Comparison of ENCODE assay signal across 10 mouse cellular contexts in genomic region chr1:20906128-20906515, GRCm38 (mm10). TPM values are rescaled to one million over a fixed set of nuclear protein-coding genes. Genes with fewer than 3 reads are reported as not detected.
A peak's percentile ranks its signal among the peaks of the same experiment; 100 is the strongest.
DNase-seq lines count a peak whose midpoint lies in the region; ATAC-seq lines count a peak whose summit lies in the region.
"Had no signal": no experiment of that assay in that cellular context is flagged by ENCODE, and none has a peak within 500 bp of the region (broad histone marks: within the 10 kb centered on the region; RNA-seq: fewer than 3 reads in every experiment).

No protein-coding gene starts in this region.

- WGBS in hindbrain, embryonic 12.5 days: 80% methylated on average over 9 of the region's 9 CpGs
- 84% methylated on average over 9 of the region's 9 CpGs for WGBS in hindbrain, embryonic 11.5 days
- WGBS in hindbrain, embryonic 15.5 days: 61% methylated on average over 9 of the region's 9 CpGs

- no peaks in the 10 kb centered on the region for H3K27me3 ChIP-seq in hindbrain, embryonic 12.5 days
- no peaks in the 10 kb centered on the region for H3K27me3 ChIP-seq in hindbrain, embryonic 11.5 days (ENCODE audit: control insufficient read depth, insufficient read depth, low read length)
- H3K27me3 ChIP-seq in hindbrain, embryonic 15.5 days: no peaks in the 10 kb centered on the region

- H3K36me3 ChIP-seq in hindbrain, embryonic 12.5 days: no peaks in the 10 kb centered on the region
- no peaks in the 10 kb centered on the region for H3K36me3 ChIP-seq in hindbrain, embryonic 11.5 days (ENCODE audit: control insufficient read depth, insufficient read depth, low read length)
- no peaks in the 10 kb centered on the region for H3K36me3 ChIP-seq in hindbrain, embryonic 15.5 days

- no peaks in the 10 kb centered on the region for H3K9me3 ChIP-seq in hindbrain, embryonic 12.5 days (replicated peaks)
- H3K9me3 ChIP-seq in hindbrain, embryonic 11.5 days (ENCODE audit: control insufficient read depth, low read length): no peaks in the 10 kb centered on the region
- no peaks in the 10 kb centered on the region for H3K9me3 ChIP-seq in hindbrain, embryonic 15.5 days

- H3K4me3 ChIP-seq in hindbrain, embryonic 12.5 days: no peak overlapping the region
- H3K4me3 ChIP-seq in hindbrain, embryonic 11.5 days (ENCODE audit: low read depth, low read length): no peak overlapping the region
- H3K4me3 ChIP-seq in hindbrain, embryonic 15.5 days: no peak overlapping the region
- H3K4me3 ChIP-seq: myocyte had no signal

- ATAC-seq in hindbrain, embryonic 12.5 days (ENCODE audit: low FRiP score): no peak; the same call in 1 of the 2 replicates
- no peak for ATAC-seq in hindbrain, embryonic 11.5 days (ENCODE audit: low FRiP score)
- ATAC-seq in hindbrain, embryonic 15.5 days (ENCODE audit: low FRiP score, low read depth): peak; percentile 62
- no peak for ATAC-seq in megakaryocyte progenitor cell, adult 5-6 weeks (replicated peaks; ENCODE audit: poor library complexity)
- ATAC-seq in inflammation-experienced regulatory T-cells, adult 6 months: no peak

- H3K4me2 ChIP-seq in hindbrain, embryonic 12.5 days (replicated peaks): no peak overlapping the region
- H3K4me2 ChIP-seq in hindbrain, embryonic 11.5 days (replicated peaks; ENCODE audit: low read depth, low read length): no peak overlapping the region
- H3K4me2 ChIP-seq in hindbrain, embryonic 15.5 days: no peak overlapping the region
- H3K4me2 ChIP-seq: liver, embryonic 11.5 days had no signal

- DNase-seq in hindbrain, embryonic 11.5 days (ENCODE audit: low spot score): no peak
- DNase-seq in left cerebral cortex, postnatal 10 days (ENCODE audit: extremely low spot score in 1 of 2, low spot score in 2 of 2): peak; percentile 73 to 89
- DNase-seq in right cerebral cortex, postnatal 25 days: peak; percentile 76
- DNase-seq in kidney, postnatal 10 days: no peak

- H3K9ac ChIP-seq in hindbrain, embryonic 12.5 days: no peak overlapping the region
- H3K9ac ChIP-seq in hindbrain, embryonic 11.5 days (ENCODE audit: low read depth, low read length): no peak overlapping the region
- no peak overlapping the region for H3K9ac ChIP-seq in hindbrain, embryonic 15.5 days

- intact Hi-C loops in left cerebral cortex, postnatal 10 days (cut with DNase I): no loop called here

- peaks cover 18% of the 10 kb centered on the region for H3K4me1 ChIP-seq in hindbrain, embryonic 12.5 days
- H3K4me1 ChIP-seq in hindbrain, embryonic 11.5 days (replicated peaks; ENCODE audit: control insufficient read depth, insufficient read depth, low read length): 0 out of 2 replicates have a peak, but pooled peaks cover 2% of the 10 kb centered on the region
- H3K4me1 ChIP-seq in hindbrain, embryonic 15.5 days (replicated peaks): peaks cover 8% of the 10 kb centered on the region; the same call in 1 of the 2 replicates

- 0 out of 2 replicates have a peak overlapping the region, but pooled peaks have one; percentile 23 for H3K27ac ChIP-seq in hindbrain, embryonic 12.5 days
- H3K27ac ChIP-seq in hindbrain, embryonic 11.5 days (ENCODE audit: low read depth, low read length): no peak overlapping the region
- H3K27ac ChIP-seq in hindbrain, embryonic 15.5 days (replicated peaks): peak overlapping the region; percentile 65

RNA-seq across cellular contexts. Expression of gene Paqr8, which starts 15.7 kb away (rescaled TPM):
- polyA plus RNA-seq in hindbrain, embryonic 12.5 days (2016; fragmentation: Nextera tagmentation; extraction: Ambion mirVana): 15.6 and 16.4 TPM in 2 replicates
- 10.0 and 11.9 TPM in 2 replicates for polyA plus RNA-seq in hindbrain, embryonic 11.5 days (2014; fragmentation: Nextera tagmentation; extraction: Ambion mirVana)
- 33.0 and 38.6 TPM in 2 replicates for polyA plus RNA-seq in hindbrain, embryonic 15.5 days (2015; fragmentation: Nextera tagmentation; extraction: Ambion mirVana)
- 10 to 100 TPM; 61.6 to 87.0 TPM for total RNA-seq in left cerebral cortex, postnatal 10 days (2021)
- 1.6 and 3.9 TPM in 2 replicates for total RNA-seq in megakaryocyte progenitor cell, adult 5-6 weeks (2015)
- total RNA-seq in megakaryocyte progenitor cell, adult 5-6 weeks (2017): 2.4 and 3.5 TPM in 2 replicates
- 1 to 10 TPM; 3.0 to 4.8 (median 3.3) TPM for polyA plus RNA-seq in inflammation-experienced regulatory T-cells, adult 6 months (2017; shearing (Covaris generic))

RNA-seq across cellular contexts. Expression of gene Efhc1, which starts 45.3 kb away (rescaled TPM):
- polyA plus RNA-seq in hindbrain, embryonic 12.5 days (2016; fragmentation: Nextera tagmentation; extraction: Ambion mirVana): 4.4 and 4.5 TPM in 2 replicates
- polyA plus RNA-seq in hindbrain, embryonic 11.5 days (2014; fragmentation: Nextera tagmentation; extraction: Ambion mirVana): 4.0 and 4.3 TPM in 2 replicates
- 2.9 and 3.6 TPM in 2 replicates for polyA plus RNA-seq in hindbrain, embryonic 15.5 days (2015; fragmentation: Nextera tagmentation; extraction: Ambion mirVana)
- 1 to 10 TPM; 1.4 to 1.7 TPM for total RNA-seq in left cerebral cortex, postnatal 10 days (2021)
- total RNA-seq in megakaryocyte progenitor cell, adult 5-6 weeks (2015): 0.07 and 1.5 TPM in 2 replicates
- total RNA-seq in megakaryocyte progenitor cell, adult 5-6 weeks (2017): 0.20 and 0.21 TPM in 2 replicates
- polyA plus RNA-seq in inflammation-experienced regulatory T-cells, adult 6 months (2017; shearing (Covaris generic)): under 1 TPM; 0.47 to 0.87 (median 0.70) TPM

Comparison
In these comparisons a context has a peak if more than half of its experiments do, and no peak if none do; other contexts are left out.
1. DNase-seq: peak in left cerebral cortex, postnatal 10 days (2 of 2) and right cerebral cortex, postnatal 25 days (single experiment); none in hindbrain, embryonic 11.5 days (single experiment) and kidney, postnatal 10 days (single experiment).